ENCODE assay signal across 10 mouse cellular contexts in genomic region chr1:164342161-164342560, GRCm38 (mm10). TPM values are rescaled to one million over a fixed set of nuclear protein-coding genes. Genes with fewer than 3 reads are reported as not detected.
A peak's percentile ranks its signal among the peaks of the same experiment; 100 is the strongest.
DNase-seq lines count a peak whose midpoint lies in the region; ATAC-seq and TF ChIP-seq lines count a peak whose summit lies in the region.
"Had no signal": no experiment of that assay in that cellular context is flagged by ENCODE, and none has a peak within 500 bp of the region (broad histone marks: within the 10 kb centered on the region; RNA-seq: fewer than 3 reads in every experiment).

No protein-coding gene starts in this region.

- no peak overlapping the region for H3K27ac ChIP-seq in midbrain, postnatal 0 days (ENCODE audit: low read depth, low read length)
- H3K27ac ChIP-seq in midbrain, embryonic 13.5 days, result no peak overlapping the region
- H3K27ac ChIP-seq in thymus, adult 2 months (ENCODE audit: control insufficient read depth, insufficient read depth, low read length), result no peak overlapping the region
- H3K27ac ChIP-seq: embryonic facial prominence, embryonic 13.5 days; lung, embryonic 15.5 days had no signal

- no peak overlapping the region for H3K4me3 ChIP-seq in midbrain, postnatal 0 days (ENCODE audit: low read depth, low read length)
- no peak overlapping the region for H3K4me3 ChIP-seq in midbrain, embryonic 13.5 days (replicated peaks)
- no peak overlapping the region for H3K4me3 ChIP-seq in thymus, adult 2 months (ENCODE audit: control insufficient read depth, insufficient read depth, low read length)
- H3K4me3 ChIP-seq: embryonic facial prominence, embryonic 13.5 days; lung, embryonic 15.5 days had no signal

- H3K4me1 ChIP-seq in midbrain, postnatal 0 days (ENCODE audit: insufficient read depth, low read length), result no peaks in the 10 kb centered on the region
- no peaks in the 10 kb centered on the region for H3K4me1 ChIP-seq in midbrain, embryonic 13.5 days (replicated peaks)
- no peaks in the 10 kb centered on the region for H3K4me1 ChIP-seq in thymus, adult 2 months (replicated peaks; ENCODE audit: control insufficient read depth, insufficient read depth, low read length)
- H3K4me1 ChIP-seq: embryonic facial prominence, embryonic 13.5 days; lung, embryonic 15.5 days had no signal

- 91% methylated on average over 3 of the region's 3 CpGs for WGBS in midbrain, postnatal 0 days
- WGBS in midbrain, embryonic 13.5 days, result 92% methylated on average over 3 of the region's 3 CpGs
- WGBS in thymus, adult 2 months, result 92% methylated on average over 3 of the region's 3 CpGs

- no peak overlapping the region for H3K9ac ChIP-seq in midbrain, postnatal 0 days (replicated peaks; ENCODE audit: low read length, poor library complexity, severe bottlenecking)
- H3K9ac ChIP-seq in midbrain, embryonic 13.5 days (replicated peaks), result no peak overlapping the region
- H3K9ac ChIP-seq: embryonic facial prominence, embryonic 13.5 days; lung, embryonic 15.5 days had no signal

- peaks cover 10% of the 10 kb centered on the region; the same call in 1 of the 2 replicates for H3K36me3 ChIP-seq in midbrain, postnatal 0 days (ENCODE audit: insufficient read depth, low read length)
- peaks cover 47% of the 10 kb centered on the region for H3K36me3 ChIP-seq in midbrain, embryonic 13.5 days
- no peaks in the 10 kb centered on the region for H3K36me3 ChIP-seq in thymus, adult 2 months (ENCODE audit: control insufficient read depth, insufficient read depth, low read length)

- DNase-seq in CD4-positive, CD25-positive, alpha-beta regulatory T cell, adult 2 months (ENCODE audit: low read depth, low spot score), result peak; percentile 52
- no peak for DNase-seq in midbrain, postnatal 0 days (ENCODE audit: low spot score)
- DNase-seq in kidney, postnatal 25 days, result peak; percentile 46 to 68
- peak; percentile 55 for DNase-seq in thymus, adult 2 months
- no peak for DNase-seq in urinary bladder, postnatal 4 days (ENCODE audit: low spot score in 2 of 2)
- no peak for DNase-seq in urinary bladder, adult 18-20 months (ENCODE audit: low spot score in 2 of 2)

- TF ChIP-seq CTCF in midbrain, postnatal 0 days (IDR thresholded peaks at IDR 0.05), result peak; percentile 58
- TF ChIP-seq CTCF in thymus, adult 2 months (IDR thresholded peaks at IDR 0.05; ENCODE audit: borderline replicate concordance, control insufficient read depth, extremely low read depth, insufficient read depth, low read length, poor library complexity), result no peak

- no peak for ATAC-seq in CD4-positive, CD25-positive, alpha-beta regulatory T cell, adult 4 months
- no peak for ATAC-seq in midbrain, postnatal 0 days (ENCODE audit: low FRiP score)
- no peak for ATAC-seq in midbrain, embryonic 13.5 days

- no peak for TF ChIP-seq POLR2A in thymus, adult 2 months (IDR thresholded peaks at IDR 0.05; ENCODE audit: control insufficient read depth, extremely low read depth, insufficient read depth, low read length, poor library complexity)

- H3K27me3 ChIP-seq in midbrain, postnatal 0 days (ENCODE audit: insufficient read depth, low read length), result no peaks in the 10 kb centered on the region
- no peaks in the 10 kb centered on the region for H3K27me3 ChIP-seq in midbrain, embryonic 13.5 days
- H3K27me3 ChIP-seq in thymus, adult 2 months (ENCODE audit: control insufficient read depth, insufficient read depth, low read length), result no peaks in the 10 kb centered on the region
- H3K27me3 ChIP-seq: embryonic facial prominence, embryonic 13.5 days; lung, embryonic 15.5 days had no signal

- no peaks in the 10 kb centered on the region for H3K9me3 ChIP-seq in midbrain, postnatal 0 days (ENCODE audit: low read length)
- no peaks in the 10 kb centered on the region for H3K9me3 ChIP-seq in midbrain, embryonic 13.5 days
- H3K9me3 ChIP-seq: embryonic facial prominence, embryonic 13.5 days; lung, embryonic 15.5 days had no signal

- no peak overlapping the region for H3K4me2 ChIP-seq in midbrain, postnatal 0 days (ENCODE audit: low read depth, low read length, poor library complexity, severe bottlenecking)
- no peak overlapping the region for H3K4me2 ChIP-seq in midbrain, embryonic 13.5 days (replicated peaks)
- H3K4me2 ChIP-seq: embryonic facial prominence, embryonic 13.5 days; lung, embryonic 15.5 days had no signal

RNA-seq across cellular contexts. Expression of gene Blzf1, which starts 34.9 kb away (rescaled TPM):
- polyA plus RNA-seq in CD4-positive, CD25-positive, alpha-beta regulatory T cell, adult 4 months (2017; shearing (Covaris generic)), result 10 to 100 TPM; 25.1 to 27.2 TPM
- total RNA-seq in midbrain, postnatal 0 days (2014; rRNA removed), result 12.1 and 16.7 TPM in 2 replicates
- 22.5 and 23.0 TPM in 2 replicates for polyA plus RNA-seq in midbrain, postnatal 0 days (2015; fragmentation: Nextera tagmentation; extraction: Ambion mirVana)
- polyA plus RNA-seq in midbrain, embryonic 13.5 days (2015; fragmentation: Nextera tagmentation; extraction: Ambion mirVana), result 30.7 and 31.3 TPM in 2 replicates
- polyA plus RNA-seq in thymus, adult 2 months (2012; rRNA removed), result 3.4 and 3.6 TPM in 2 replicates

RNA-seq across cellular contexts. Expression of gene Nme7, which starts 38.2 kb away (rescaled TPM):
- polyA plus RNA-seq in CD4-positive, CD25-positive, alpha-beta regulatory T cell, adult 4 months (2017; shearing (Covaris generic)), result 10 to 100 TPM; 15.4 to 20.4 TPM
- total RNA-seq in midbrain, postnatal 0 days (2014; rRNA removed), result 17.6 and 18.5 TPM in 2 replicates
- 25.8 and 27.5 TPM in 2 replicates for polyA plus RNA-seq in midbrain, postnatal 0 days (2015; fragmentation: Nextera tagmentation; extraction: Ambion mirVana)
- polyA plus RNA-seq in midbrain, embryonic 13.5 days (2015; fragmentation: Nextera tagmentation; extraction: Ambion mirVana), result 32.1 and 38.8 TPM in 2 replicates
- 10.1 and 10.7 TPM in 2 replicates for polyA plus RNA-seq in thymus, adult 2 months (2012; rRNA removed)

Comparison
In these comparisons a context has a peak if more than half of its experiments do, and no peak if none do; other contexts are left out.
1. DNase-seq: peak in CD4-positive, CD25-positive, alpha-beta regulatory T cell, adult 2 months (single experiment), kidney, postnatal 25 days (2 of 2) and thymus, adult 2 months (single experiment); none in midbrain, postnatal 0 days (single experiment), urinary bladder, postnatal 4 days (0 of 2) and urinary bladder, adult 18-20 months (0 of 2).